Mouse (Mus musculus) forebrain, embryonic 14.5 days (tissue): ENCODE measurements around the gene Rnaseh2a. TPM values are rescaled to one million over a fixed set of nuclear protein-coding genes. Genes with fewer than 3 reads are reported as not detected.

Experiments used
- ATAC-seq: fragments of 200-750 bp; cut with Nextera tagmentation; 2 replicates; pipeline ENCODE4 v1.8.0; 2017; ENCODE audit warnings: mild to moderate bottlenecking, moderate library complexity
- DNase-seq: peaks from one replicate; pipeline ENCODE4 v3.0.0-alpha.2; 2015; ENCODE audit warnings: low spot score
- H3K27ac ChIP-seq: fragments of 300-500 bp; sonication (generic); 2 replicates; pipeline ENCODE4 v1.5.1; 2014; ENCODE audit warnings: low read depth, mild to moderate bottlenecking, control low read depth, low read length, moderate library complexity
- H3K27me3 ChIP-seq: fragments of 300-500 bp; sonication (generic); replicated peaks from 2 replicates; pipeline ENCODE4 v1.6.1; 2014; ENCODE audit warnings: low read length, control low read depth, mixed read lengths; ENCODE audit not compliant: control insufficient read depth, insufficient read depth
- H3K36me3 ChIP-seq: fragments of 300-500 bp; sonication (generic); 2 replicates; pipeline ENCODE4 v1.6.1; 2014; ENCODE audit warnings: low read length, control low read depth; ENCODE audit not compliant: control insufficient read depth, insufficient read depth
- H3K4me1 ChIP-seq: fragments of 300-500 bp; sonication (generic); 2 replicates; pipeline ENCODE4 v1.6.1; 2014; ENCODE audit warnings: antibody characterized with exemption, low read length, control low read depth; ENCODE audit not compliant: control insufficient read depth, insufficient read depth
- H3K4me2 ChIP-seq: fragments of 300-500 bp; sonication (generic); 2 replicates; pipeline ENCODE4 v1.6.1; 2014; ENCODE audit warnings: mild to moderate bottlenecking, control low read depth, low read length
- H3K4me3 ChIP-seq: fragments of 300-500 bp; sonication (generic); 2 replicates; pipeline ENCODE4 v1.5.1; 2014; ENCODE audit warnings: low read depth, low read length, control low read depth
- H3K9ac ChIP-seq: fragments of 300-500 bp; sonication (generic); 2 replicates; pipeline ENCODE4 v1.6.1; 2014; ENCODE audit warnings: mild to moderate bottlenecking, low read length, control low read depth, moderate library complexity
- H3K9me3 ChIP-seq: fragments of 300-500 bp; sonication (generic); replicated peaks from 2 replicates; pipeline ENCODE4 v1.6.1; 2016; ENCODE audit warnings: low read length, control low read depth, mixed read lengths; ENCODE audit not compliant: control insufficient read depth
- WGBS: fragments of 180-500 bp; shearing (Covaris S2); extraction: QIAGEN DNeasy Blood & Tissue Kit; methylation state at CpG from one replicate; pipeline ENCODE4 v1.1.7; 2014; 5-methylcytosine and 5-hydroxymethylcytosine counted together
- polyA plus RNA-seq: library from polyadenylated mRNA; unstranded; fragments of >200 nt; fragmentation: Nextera tagmentation; extraction: Ambion mirVana; gene quantifications from 2 replicates; pipeline ENCODE4 v1.2.1, GENCODE M21; 2014

The Rnaseh2a gene
- polyA plus RNA-seq: 93.3 and 111 TPM in 2 replicates

- H3K4me3 ChIP-seq: peak within 1 kb of the TSS; percentile 90
- no peaks in the 10 kb centered on the region for H3K27me3 ChIP-seq
- H3K9ac ChIP-seq: peak within 1 kb of the TSS; percentile 99
- peak within 1 kb of the TSS; percentile 95 for H3K4me2 ChIP-seq
- H3K9me3 ChIP-seq: no peaks in the 10 kb centered on the region
- H3K36me3 ChIP-seq: peaks cover 40% of the 10 kb centered on the region
- peak; percentile 77 for ATAC-seq
- peaks cover 21% of the 10 kb centered on the region for H3K4me1 ChIP-seq
- 2% methylated on average over 54 of the region's 56 CpGs for WGBS
- DNase-seq: peak; percentile 86
- H3K27ac ChIP-seq: peak within 1 kb of the TSS; percentile 84
Observed at GRCm38 (mm10) chr8:84969241-84970134, at the start of gene Rnaseh2a, which contains the start of the genes Gm49661 and Prdx2. Rnaseh2a (minus strand) TSS chr8:84969767. Gm49661 (minus strand) TSS chr8:84969433. Prdx2 (plus strand) TSS chr8:84969587.

DNA sequence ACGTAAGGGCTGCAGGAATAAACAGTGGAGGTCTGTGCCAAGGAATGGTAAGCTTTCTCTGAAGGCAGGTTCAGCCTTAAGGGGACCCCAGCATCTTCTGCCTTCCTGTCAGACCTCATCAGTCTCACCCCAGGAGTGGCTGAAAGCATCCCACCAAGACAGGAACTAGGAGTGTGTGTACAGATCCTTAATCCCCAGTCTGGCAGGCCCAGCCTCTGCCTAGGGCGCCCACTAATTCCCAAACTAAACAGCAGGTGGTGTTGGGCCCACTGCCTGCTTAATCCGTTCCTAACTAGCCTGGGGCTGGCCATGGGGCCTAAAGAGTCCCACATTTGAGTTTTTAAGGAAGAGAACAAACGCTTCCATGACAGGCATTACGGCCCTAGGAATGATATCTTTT lies 47.6 kb upstream of the Rnaseh2a start:
- no peak for ATAC-seq
- no peak overlapping the region for H3K9ac ChIP-seq
- peaks cover 49% of the 10 kb centered on the region for H3K36me3 ChIP-seq
- H3K27ac ChIP-seq: no peak overlapping the region
- H3K4me1 ChIP-seq: no peaks in the 10 kb centered on the region
- H3K9me3 ChIP-seq: no peaks in the 10 kb centered on the region
- H3K27me3 ChIP-seq: 0 out of 2 replicates have a peak, but pooled peaks cover 6% of the 10 kb centered on the region
- WGBS: 18% methylated on average over 5 of the region's 5 CpGs
- no peak overlapping the region for H3K4me3 ChIP-seq
- DNase-seq: no peak
- no peak overlapping the region for H3K4me2 ChIP-seq

DNA sequence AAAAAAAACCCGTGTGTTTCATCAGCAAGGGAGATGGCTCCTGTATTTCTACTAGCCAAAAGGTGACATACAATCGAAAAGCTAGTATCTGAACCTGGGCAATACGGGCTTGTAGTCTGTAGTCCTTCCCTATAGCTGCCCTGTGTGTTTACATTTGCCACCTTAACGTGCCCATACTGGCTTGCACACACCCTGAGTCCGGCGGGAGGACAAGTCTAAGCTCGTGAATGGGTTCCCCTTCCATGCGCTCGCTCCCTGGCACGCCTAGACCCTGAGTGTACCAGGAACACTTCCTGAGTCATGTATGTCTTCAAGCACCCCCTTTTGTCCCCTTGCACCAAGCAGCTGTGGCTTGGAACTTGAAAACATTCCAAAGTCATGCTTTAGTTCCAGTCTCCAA lies 47.2 kb upstream of the Rnaseh2a start:
- WGBS: 71% methylated on average over 10 of the region's 10 CpGs
- Histone ChIP-seq H3K4me1 (no peaks in the 10 kb centered on the region), H3K9me3 (no peaks in the 10 kb centered on the region), H3K4me3 (no peak overlapping the region), H3K27ac (no peak overlapping the region), H3K4me2 (no peak overlapping the region), H3K9ac (no peak overlapping the region), H3K36me3 (peaks cover 45% of the 10 kb centered on the region), H3K27me3 (peaks cover 6% of the 10 kb centered on the region; the same call in 1 of the 2 replicates)
- no peak for DNase-seq
- no peak for ATAC-seq

GRCm38 (mm10) chr8:85014431-85014830 lies 44.9 kb upstream of the Rnaseh2a start, which contains the start of gene Best2:
Best2 (minus strand) TSS chr8:85014531.
- Histone ChIP-seq H3K4me1 (no peaks in the 10 kb centered on the region), H3K4me3 (peak within 1 kb of the TSS; percentile 27), H3K36me3 (peaks cover 22% of the 10 kb centered on the region), H3K9me3 (no peaks in the 10 kb centered on the region), H3K9ac (peak within 1 kb of the TSS; percentile 60; the same call in 1 of the 2 replicates), H3K27ac (no peak within 1 kb of the TSS), H3K27me3 (peaks cover 17% of the 10 kb centered on the region), H3K4me2 (peak within 1 kb of the TSS; percentile 61)
- ATAC-seq (no peak), DNase-seq (no peak)
- WGBS: 81% methylated on average over 2 of the region's 2 CpGs

DNA sequence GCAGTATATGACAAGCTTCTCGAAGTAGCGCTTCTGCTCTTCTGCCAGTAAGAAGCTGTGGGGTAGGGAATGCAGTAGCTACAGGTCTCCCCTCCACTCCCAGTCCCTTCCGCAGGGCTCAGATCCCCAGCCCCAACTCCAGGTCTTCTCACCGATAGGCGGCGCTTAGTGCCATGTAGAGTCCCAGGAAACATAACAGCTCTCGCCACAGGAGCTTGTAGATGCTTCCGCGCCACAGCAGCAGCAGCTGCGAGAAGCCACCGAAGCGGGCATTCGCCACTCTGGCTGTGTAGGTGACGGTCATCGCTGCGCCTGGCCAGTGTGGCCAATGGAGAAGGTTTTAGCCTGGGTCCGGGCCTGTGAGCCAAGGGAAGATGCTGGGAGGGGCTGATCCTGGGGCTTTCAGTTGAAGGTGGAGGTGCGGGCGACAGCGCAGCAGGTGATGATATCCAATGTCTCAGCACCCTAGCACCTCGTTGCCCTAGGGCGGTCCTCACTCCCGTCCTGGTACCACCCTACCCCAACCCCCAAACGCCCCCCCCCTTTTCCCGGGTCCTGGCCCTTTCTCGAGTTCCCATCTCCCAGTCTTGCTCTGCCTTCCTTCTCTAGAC lies 43.8 kb upstream of the Rnaseh2a start:
- Histone ChIP-seq H3K27me3 (peaks cover 17% of the 10 kb centered on the region), H3K9ac (peak overlapping the region; percentile 60; the same call in 1 of the 2 replicates), H3K36me3 (peaks cover 11% of the 10 kb centered on the region), H3K4me3 (peak overlapping the region; percentile 27), H3K27ac (no peak overlapping the region), H3K4me1 (no peaks in the 10 kb centered on the region), H3K4me2 (peak overlapping the region; percentile 61), H3K9me3 (no peaks in the 10 kb centered on the region)
- ATAC-seq (peak; percentile 81), DNase-seq (peak; percentile 89)
- 6% methylated on average over 26 of the region's 26 CpGs for WGBS

DNA sequence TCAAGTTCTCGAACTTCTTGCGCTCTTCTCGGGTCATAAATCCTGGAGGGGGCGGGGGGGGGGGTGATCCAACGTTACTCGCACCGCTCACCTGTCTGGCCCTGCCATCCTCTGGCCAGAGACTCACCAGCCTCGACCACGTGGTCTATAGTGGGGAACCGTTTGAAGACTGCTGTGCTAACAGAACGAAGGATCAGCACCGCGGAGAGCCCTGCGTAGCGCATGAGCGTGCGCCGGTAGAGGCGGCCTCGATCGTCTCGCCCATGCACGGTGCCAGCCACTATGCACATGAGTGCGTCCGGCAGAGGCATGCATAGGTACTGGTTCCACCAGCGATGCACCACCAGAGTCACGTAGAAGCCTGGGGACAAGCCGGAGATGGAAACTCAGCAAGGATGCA lies 41.7 kb upstream of the Rnaseh2a start:
- no peak overlapping the region for H3K4me3 ChIP-seq
- peaks cover 17% of the 10 kb centered on the region for H3K27me3 ChIP-seq
- 22% methylated on average over 28 of the region's 28 CpGs for WGBS
- H3K9me3 ChIP-seq: no peaks in the 10 kb centered on the region
- DNase-seq: no peak
- no peak overlapping the region for H3K4me2 ChIP-seq
- H3K27ac ChIP-seq: no peak overlapping the region
- H3K9ac ChIP-seq: no peak overlapping the region
- H3K4me1 ChIP-seq: no peaks in the 10 kb centered on the region
- no peak for ATAC-seq
- no peaks in the 10 kb centered on the region for H3K36me3 ChIP-seq

- Histone ChIP-seq H3K4me2 (no peak overlapping the region), H3K9ac (no peak overlapping the region), H3K9me3 (no peaks in the 10 kb centered on the region), H3K4me3 (no peak overlapping the region), H3K27ac (no peak overlapping the region), H3K36me3 (no peaks in the 10 kb centered on the region), H3K4me1 (no peaks in the 10 kb centered on the region), H3K27me3 (peaks cover 11% of the 10 kb centered on the region)
- no peak for DNase-seq
- WGBS: 24% methylated on average over 23 of the region's 25 CpGs
- no peak for ATAC-seq
Observed at GRCm38 (mm10) chr8:85007686-85008085, 38.1 kb upstream of the Rnaseh2a start.

DNA sequence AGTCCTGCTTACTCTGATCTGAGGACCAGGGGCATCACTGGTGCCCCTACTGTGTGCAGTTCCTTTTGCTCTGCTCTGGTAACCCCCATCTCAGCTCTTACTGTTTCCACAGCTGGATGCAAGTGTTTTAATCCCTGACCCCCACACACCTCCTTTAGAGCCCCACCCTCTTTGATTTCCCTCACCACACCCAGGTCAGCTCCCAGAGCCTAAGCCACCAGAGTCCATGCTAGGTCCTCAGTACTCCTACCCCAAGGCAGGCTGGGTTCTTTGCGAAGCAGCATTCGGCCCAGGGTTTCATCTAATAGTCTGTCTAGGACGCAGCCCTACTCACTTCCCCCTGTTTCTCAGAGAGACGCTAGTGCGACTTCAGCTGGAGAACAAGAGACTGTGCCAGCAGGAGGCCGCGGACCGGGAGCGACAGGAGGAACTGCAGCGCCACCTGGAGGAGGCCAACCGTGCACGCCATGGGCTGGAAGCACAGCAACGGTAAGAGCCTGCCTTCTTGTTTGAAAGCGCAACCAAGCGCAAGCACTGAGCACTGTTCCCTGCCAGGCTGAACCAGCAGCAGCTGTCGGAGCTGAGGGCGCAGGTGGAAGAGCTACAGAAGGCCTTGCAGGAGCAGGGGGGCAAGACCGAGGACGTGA lies 28.2 kb upstream of the Rnaseh2a start:
- no peak overlapping the region for H3K4me3 ChIP-seq
- WGBS: under 1% methylated on average over 19 of the region's 19 CpGs
- 0 out of 2 replicates have a peak, but pooled peaks cover 3% of the 10 kb centered on the region for H3K27me3 ChIP-seq
- no peaks in the 10 kb centered on the region for H3K4me1 ChIP-seq
- H3K9me3 ChIP-seq: no peaks in the 10 kb centered on the region
- ATAC-seq (peak; percentile 90), DNase-seq (peak; percentile 95)
- no peak overlapping the region for H3K27ac ChIP-seq
- no peaks in the 10 kb centered on the region for H3K36me3 ChIP-seq
- peak overlapping the region; percentile 41 for H3K9ac ChIP-seq
- peak overlapping the region; percentile 31 for H3K4me2 ChIP-seq
